Mouse (Mus musculus) heart, postnatal 0 days (tissue): ENCODE results near the gene Elk3.

Source experiments
- CTCF ChIP-seq: IDR thresholded peaks from 2 replicates; pipeline ENCODE4 v1.5.1; 2016; ENCODE audit warnings: antibody characterized with exemption, control low read depth, low read depth
- EP300 ChIP-seq: IDR thresholded peaks from 2 replicates; pipeline ENCODE4 v1.6.1; 2016; ENCODE audit warnings: antibody characterized with exemption, low read depth

GRCm38 (mm10) chr10:93309934-93310621 lies 857 bp downstream of the Elk3 start:
- TF ChIP-seq CTCF, result no peak
- TF ChIP-seq EP300, result no peak
